Mouse (Mus musculus) lung, adult 2 months (tissue): ENCODE measurements around the gene Plppr5.

ENCODE experiments used
- CTCF ChIP-seq: fragments of 200-500 bp; IDR thresholded peaks from 2 replicates; pipeline ENCODE4 v1.5.1; 2011; ENCODE audit warnings: mild to moderate bottlenecking, low read length, control low read depth; ENCODE audit not compliant: insufficient read depth
- POLR2A ChIP-seq: fragments of 200-500 bp; IDR thresholded peaks from 2 replicates; pipeline ENCODE4 v1.6.1; 2011; ENCODE audit warnings: low read depth, mild to moderate bottlenecking, control low read depth, low read length, borderline replicate concordance; ENCODE audit errors: extremely low read depth

- no peak for TF ChIP-seq CTCF
- no peak for TF ChIP-seq POLR2A
Observed at GRCm38 (mm10) chr3:117575253-117575927, 754 bp downstream of the Plppr5 start.
